17 mouse cellular contexts compared by ENCODE assay signal in genomic region chr15:9079626-9080025, GRCm38 (mm10). TPM values are rescaled to one million over a fixed set of nuclear protein-coding genes. Genes with fewer than 3 reads are reported as not detected.
DNase-seq lines count a peak whose midpoint lies in the region; ATAC-seq and TF ChIP-seq lines count a peak whose summit lies in the region.
"Had no signal": no experiment of that assay in that cellular context is flagged by ENCODE, and none has a peak within 500 bp of the region (broad histone marks: within the 10 kb centered on the region; RNA-seq: fewer than 3 reads in every experiment).

No protein-coding gene starts in this region.

- H3K4me3 ChIP-seq in heart, embryonic 13.5 days, result peak overlapping the region; percentile 28
- H3K4me3 ChIP-seq in lung, embryonic 14.5 days (ENCODE audit: low read depth, low read length), result no peak overlapping the region
- no peak overlapping the region for H3K4me3 ChIP-seq in lung, adult 2 months (replicated peaks; ENCODE audit: extremely low read depth, low read depth, low read length)
- H3K4me3 ChIP-seq in intestine, embryonic 16.5 days (ENCODE audit: low read length), result no peak overlapping the region
- H3K4me3 ChIP-seq in liver, postnatal 0 days (ENCODE audit: low read depth, low read length), result peak overlapping the region; percentile 26; the same call in 1 of the 2 replicates
- H3K4me3 ChIP-seq: layer of hippocampus, adult 2 months; limb, embryonic 13.5 days; midbrain, embryonic 15.5 days had no signal

- DNase-seq in heart, adult 8-10 months (ENCODE audit: low spot score), result no peak
- DNase-seq in lung, embryonic 14.5 days, result no peak
- no peak for DNase-seq in lung, adult 2 months
- no peak for DNase-seq in liver, postnatal 0 days
- no peak for DNase-seq in left cerebral cortex, adult 9 months (ENCODE audit: low spot score in 2 of 2)
- DNase-seq: cerebellum, adult 2 months; kidney, adult 8-10 months; right cerebral cortex, adult 18-20 months; thymus, postnatal 4 days had no signal

- no peaks in the 10 kb centered on the region for H3K27me3 ChIP-seq in heart, embryonic 13.5 days (replicated peaks)
- H3K27me3 ChIP-seq in lung, embryonic 14.5 days (ENCODE audit: insufficient read depth, low read length), result no peaks in the 10 kb centered on the region
- H3K27me3 ChIP-seq in intestine, embryonic 16.5 days (replicated peaks; ENCODE audit: control insufficient read depth, insufficient read depth, low read length), result no peaks in the 10 kb centered on the region
- no peaks in the 10 kb centered on the region for H3K27me3 ChIP-seq in liver, postnatal 0 days (ENCODE audit: insufficient read depth, low read length)
- H3K27me3 ChIP-seq: limb, embryonic 13.5 days; midbrain, embryonic 15.5 days had no signal

- WGBS in heart, embryonic 13.5 days, result 35% methylated on average over 5 of the region's 5 CpGs
- 42% methylated on average over 5 of the region's 5 CpGs for WGBS in lung, embryonic 14.5 days
- 57% methylated on average over 5 of the region's 5 CpGs for WGBS in lung, adult 2 months
- WGBS in intestine, embryonic 16.5 days, result 57% methylated on average over 5 of the region's 5 CpGs
- 37% methylated on average over 5 of the region's 5 CpGs for WGBS in liver, postnatal 0 days (ENCODE audit: insufficient replicate concordance)

- no peaks in the 10 kb centered on the region for H3K9me3 ChIP-seq in heart, embryonic 13.5 days
- no peaks in the 10 kb centered on the region for H3K9me3 ChIP-seq in lung, embryonic 14.5 days (ENCODE audit: low read depth, low read length)
- H3K9me3 ChIP-seq in intestine, embryonic 16.5 days (ENCODE audit: control insufficient read depth, low read length), result no peaks in the 10 kb centered on the region
- H3K9me3 ChIP-seq in liver, postnatal 0 days (ENCODE audit: low read length), result no peaks in the 10 kb centered on the region
- H3K9me3 ChIP-seq: limb, embryonic 13.5 days; midbrain, embryonic 15.5 days had no signal

- peaks cover 82% of the 10 kb centered on the region for H3K4me1 ChIP-seq in heart, embryonic 13.5 days
- peaks cover 18% of the 10 kb centered on the region for H3K4me1 ChIP-seq in lung, embryonic 14.5 days (ENCODE audit: insufficient read depth)
- peaks cover 2% of the 10 kb centered on the region for H3K4me1 ChIP-seq in lung, adult 2 months (ENCODE audit: control insufficient read depth, insufficient read depth, low read length)
- H3K4me1 ChIP-seq in intestine, embryonic 16.5 days (ENCODE audit: control insufficient read depth, insufficient read depth, low read length), result peaks cover 37% of the 10 kb centered on the region
- peaks cover 57% of the 10 kb centered on the region for H3K4me1 ChIP-seq in liver, postnatal 0 days (ENCODE audit: insufficient read depth)

- peaks cover 11% of the 10 kb centered on the region for H3K36me3 ChIP-seq in heart, embryonic 13.5 days
- peaks cover 6% of the 10 kb centered on the region; the same call in 1 of the 2 replicates for H3K36me3 ChIP-seq in lung, embryonic 14.5 days (ENCODE audit: insufficient read depth)
- H3K36me3 ChIP-seq in intestine, embryonic 16.5 days (ENCODE audit: control insufficient read depth, insufficient read depth, low read length), result peaks cover 3% of the 10 kb centered on the region; the same call in 1 of the 2 replicates
- peaks cover 17% of the 10 kb centered on the region for H3K36me3 ChIP-seq in liver, postnatal 0 days (replicated peaks; ENCODE audit: insufficient read depth, low read length)
- H3K36me3 ChIP-seq: midbrain, embryonic 15.5 days had no signal

- peak overlapping the region; percentile 66 for H3K4me2 ChIP-seq in heart, embryonic 13.5 days
- 0 out of 2 replicates have a peak overlapping the region, but pooled peaks have one; percentile 19 for H3K4me2 ChIP-seq in lung, embryonic 14.5 days
- no peak overlapping the region for H3K4me2 ChIP-seq in intestine, embryonic 16.5 days (ENCODE audit: low read depth, low read length)
- H3K4me2 ChIP-seq in liver, postnatal 0 days (ENCODE audit: low read depth, low read length), result peak overlapping the region; percentile 70
- H3K4me2 ChIP-seq: hindbrain, embryonic 14.5 days; limb, embryonic 13.5 days; midbrain, embryonic 15.5 days had no signal

- TF ChIP-seq POLR2A in lung, adult 2 months (IDR thresholded peaks at IDR 0.05; ENCODE audit: borderline replicate concordance, extremely low read depth, low read depth, low read length), result no peak

- peak overlapping the region; percentile 74; the same call in 1 of the 2 replicates for H3K9ac ChIP-seq in heart, embryonic 13.5 days
- no peak overlapping the region for H3K9ac ChIP-seq in lung, embryonic 14.5 days
- no peak overlapping the region for H3K9ac ChIP-seq in intestine, embryonic 16.5 days (ENCODE audit: low read depth, low read length)
- H3K9ac ChIP-seq in liver, postnatal 0 days (replicated peaks), result peak overlapping the region; percentile 62; the same call in 1 of the 2 replicates
- H3K9ac ChIP-seq: hindbrain, embryonic 14.5 days; limb, embryonic 13.5 days; midbrain, embryonic 15.5 days had no signal

- ATAC-seq in heart, embryonic 13.5 days (ENCODE audit: extremely low read depth, insufficient number of reproducible peaks, low FRiP score, low TSS enrichment), result no peak
- no peak for ATAC-seq in lung, embryonic 14.5 days (ENCODE audit: insufficient read depth)
- ATAC-seq in intestine, embryonic 16.5 days, result no peak
- no peak for ATAC-seq in liver, postnatal 0 days
- ATAC-seq: forebrain, embryonic 14.5 days; midbrain, embryonic 15.5 days had no signal

- no peak for TF ChIP-seq EP300 in liver, postnatal 0 days (IDR thresholded peaks at IDR 0.05; ENCODE audit: low read depth)

- H3K27ac ChIP-seq in heart, embryonic 13.5 days (replicated peaks), result peak overlapping the region; percentile 98
- H3K27ac ChIP-seq in lung, embryonic 14.5 days (ENCODE audit: low read depth), result peak overlapping the region; percentile 79
- peak overlapping the region; percentile 33; the same call in 1 of the 2 replicates for H3K27ac ChIP-seq in intestine, embryonic 16.5 days (ENCODE audit: low read length)
- peak overlapping the region; percentile 97 for H3K27ac ChIP-seq in liver, postnatal 0 days (ENCODE audit: low read depth)
- H3K27ac ChIP-seq: hindbrain, embryonic 14.5 days; layer of hippocampus, adult 2 months; limb, embryonic 13.5 days; macrophage; midbrain, embryonic 15.5 days had no signal

- no peak for TF ChIP-seq CTCF in lung, embryonic 14.5 days (IDR thresholded peaks at IDR 0.05; ENCODE audit: low read depth)
- TF ChIP-seq CTCF in lung, adult 2 months (IDR thresholded peaks at IDR 0.05; ENCODE audit: insufficient read depth, low read length), result no peak
- TF ChIP-seq CTCF in liver, postnatal 0 days (IDR thresholded peaks at IDR 0.05; ENCODE audit: low read depth), result no peak

RNA-seq across cellular contexts. Expression of gene Nadk2, which starts 8.6 kb away (rescaled TPM):
- polyA plus RNA-seq in heart, embryonic 13.5 days (2015; fragmentation: Nextera tagmentation; extraction: Ambion mirVana), result 45.2 and 48.8 TPM in 2 replicates
- 10 to 100 TPM; 71.5 to 94.8 (median 72.6) TPM for total RNA-seq in heart, adult 8-10 months (2022)
- 38.6 and 42.1 TPM in 2 replicates for polyA plus RNA-seq in lung, embryonic 14.5 days (2014; fragmentation: Nextera tagmentation; extraction: Ambion mirVana)
- 11.5 and 12.0 TPM in 2 replicates for polyA plus RNA-seq in lung, adult 2 months (2012; rRNA removed)
- polyA plus RNA-seq in intestine, embryonic 16.5 days (2015; fragmentation: Nextera tagmentation; extraction: Ambion mirVana), result 19.7 and 44.7 TPM in 2 replicates
- 57.6 and 59.0 TPM in 2 replicates for polyA plus RNA-seq in liver, postnatal 0 days (2015; fragmentation: Nextera tagmentation; extraction: Ambion mirVana)

Comparison
In these comparisons a context has a peak if more than half of its experiments do, and no peak if none do; other contexts are left out.
1. H3K27ac ChIP-seq: peak in every context shown above with its lines; median percentile 98 in heart, embryonic 13.5 days; 97 in liver, postnatal 0 days; 79 in lung, embryonic 14.5 days; 33 in intestine, embryonic 16.5 days.
2. H3K4me3 ChIP-seq: peak in heart, embryonic 13.5 days (single experiment) and liver, postnatal 0 days (single experiment); none in lung, embryonic 14.5 days (single experiment), lung, adult 2 months (single experiment) and intestine, embryonic 16.5 days (single experiment).
3. H3K9ac ChIP-seq: peak in heart, embryonic 13.5 days (single experiment) and liver, postnatal 0 days (single experiment); none in lung, embryonic 14.5 days (single experiment) and intestine, embryonic 16.5 days (single experiment).